15 mouse cellular contexts compared by ENCODE assay signal in genomic region chr17:68235380-68235779, GRCm38 (mm10). TPM values are rescaled to one million over a fixed set of nuclear protein-coding genes. Genes with fewer than 3 reads are reported as not detected.
DNase-seq lines count a peak whose midpoint lies in the region; ATAC-seq lines count a peak whose summit lies in the region.
"Had no signal": no experiment of that assay in that cellular context is flagged by ENCODE, and none has a peak within 500 bp of the region (broad histone marks: within the 10 kb centered on the region; RNA-seq: fewer than 3 reads in every experiment).

No protein-coding gene starts in this region.

- peak; percentile 13 for DNase-seq in left cerebral cortex, postnatal 4 days
- no peak for DNase-seq in left cerebral cortex, adult 8-10 months (ENCODE audit: low spot score in 2 of 2)
- DNase-seq in brain, adult 2 months (ENCODE audit: low read depth, low spot score), result peak; percentile 70
- peak; percentile 4 for DNase-seq in cerebellum, adult 8-10 months
- peak; percentile 32 for DNase-seq in retina, adult 2 months (ENCODE audit: low read depth, low spot score)
- no peak for DNase-seq in frontal cortex, postnatal 10 days (ENCODE audit: low spot score in 2 of 2)
- DNase-seq: adrenal gland, postnatal 25 days; gastrocnemius, postnatal 14 days; kidney, adult 2 months; kidney, postnatal 14 days; thymus, postnatal 25 days had no signal

- intact Hi-C loops in left cerebral cortex, postnatal 4 days (cut with DNase I), result no loop called here

- no peak for ATAC-seq in megakaryocyte-erythroid progenitor cell, adult 5-6 weeks (replicated peaks; ENCODE audit: low FRiP score, low TSS enrichment, poor library complexity, severe bottlenecking)
- ATAC-seq: forebrain, embryonic 14.5 days; inflammation-experienced regulatory T-cells, adult 6 months had no signal

RNA-seq across cellular contexts. Expression of gene L3mbtl4, which starts 38.2 kb away (rescaled TPM):
- total RNA-seq in left cerebral cortex, postnatal 4 days (2021), result 10 to 100 TPM in 1 of 2 experiments, 1 to 10 TPM in 1; 9.2 to 10.8 TPM
- total RNA-seq in left cerebral cortex, adult 8-10 months (2022), result 1 to 10 TPM; 2.3 to 3.0 (median 2.6) TPM
- not detected in 2 replicates for total RNA-seq in megakaryocyte-erythroid progenitor cell, adult 5-6 weeks (2014; fragmentation: Nextera tagmentation)
- not detected in 2 replicates for total RNA-seq in megakaryocyte-erythroid progenitor cell, adult 5-6 weeks (2017)
- total RNA-seq: gastrocnemius, postnatal 14 days; megakaryocyte, adult 5-6 weeks had no signal

Comparison
In these comparisons a context has a peak if more than half of its experiments do, and no peak if none do; other contexts are left out.
1. DNase-seq: peak in left cerebral cortex, postnatal 4 days (single experiment), brain, adult 2 months (single experiment), cerebellum, adult 8-10 months (single experiment) and retina, adult 2 months (single experiment); none in left cerebral cortex, adult 8-10 months (0 of 2) and frontal cortex, postnatal 10 days (0 of 2).